Mouse (Mus musculus) neural tube, embryonic 11.5 days (tissue): ENCODE results near the gene Vmn2r23. TPM values are rescaled to one million over a fixed set of nuclear protein-coding genes. Genes with fewer than 3 reads are reported as not detected.
"Not testable (repeated sequence)": the region's sequence is repeated elsewhere in the genome, so short reads cannot be mapped to it uniquely, and the experiment has no call there.

ENCODE experiments used
- ATAC-seq: fragments of 200-750 bp; cut with Nextera tagmentation; 2 replicates; pipeline ENCODE4 v1.8.0; 2017; ENCODE audit warnings: moderate number of reproducible peaks, mild to moderate bottlenecking, moderate TSS enrichment, moderate library complexity; ENCODE audit not compliant: insufficient read depth, low FRiP score, low TSS enrichment
- DNase-seq: peaks from one replicate; pipeline ENCODE4 v3.0.0-alpha.2; 2015; ENCODE audit warnings: low spot score
- H3K27ac ChIP-seq: fragments of 300-500 bp; sonication (generic); 2 replicates; pipeline ENCODE4 v1.5.1; 2014; ENCODE audit warnings: low read depth, mild to moderate bottlenecking, low read length
- H3K27me3 ChIP-seq: fragments of 300-500 bp; sonication (generic); 2 replicates; pipeline ENCODE4 v1.6.1; 2014; ENCODE audit warnings: mild to moderate bottlenecking, low read length, mixed read lengths; ENCODE audit not compliant: control insufficient read depth, insufficient read depth
- H3K36me3 ChIP-seq: fragments of 300-500 bp; sonication (generic); 2 replicates; pipeline ENCODE4 v1.6.1; 2014; ENCODE audit warnings: mild to moderate bottlenecking, low read length, moderate library complexity, mixed read lengths; ENCODE audit not compliant: control insufficient read depth, insufficient read depth
- H3K4me1 ChIP-seq: fragments of 300-500 bp; sonication (generic); 2 replicates; pipeline ENCODE4 v1.6.1; 2014; ENCODE audit warnings: low read length, mixed read lengths; ENCODE audit not compliant: control insufficient read depth, insufficient read depth
- H3K4me2 ChIP-seq: fragments of 300-500 bp; sonication (generic); 2 replicates; pipeline ENCODE4 v1.6.1; 2014; ENCODE audit warnings: low read depth, mild to moderate bottlenecking, moderate library complexity
- H3K4me3 ChIP-seq: fragments of 300-500 bp; sonication (generic); 2 replicates; pipeline ENCODE4 v1.5.1; 2014; ENCODE audit warnings: low read depth, low read length
- H3K9ac ChIP-seq: fragments of 300-500 bp; sonication (generic); 2 replicates; pipeline ENCODE4 v1.6.1; 2014; ENCODE audit warnings: mild to moderate bottlenecking, low read length
- H3K9me3 ChIP-seq: fragments of 300-500 bp; sonication (generic); 2 replicates; pipeline ENCODE4 v1.6.1; 2016; ENCODE audit warnings: low read length; ENCODE audit not compliant: control insufficient read depth
- WGBS: fragments of 180-500 bp; shearing (Covaris S2); extraction: QIAGEN DNeasy Blood & Tissue Kit; methylation state at CpG from one replicate; pipeline ENCODE4 v1.1.7; 2014; 5-methylcytosine and 5-hydroxymethylcytosine counted together
- polyA plus RNA-seq: library from polyadenylated mRNA; unstranded; fragments of >200 nt; fragmentation: Nextera tagmentation; extraction: Ambion mirVana; gene quantifications from 2 replicates; pipeline ENCODE4 v1.2.1, GENCODE M21; 2014

Vmn2r23 gene
- polyA plus RNA-seq: not detected in 2 replicates

DNA sequence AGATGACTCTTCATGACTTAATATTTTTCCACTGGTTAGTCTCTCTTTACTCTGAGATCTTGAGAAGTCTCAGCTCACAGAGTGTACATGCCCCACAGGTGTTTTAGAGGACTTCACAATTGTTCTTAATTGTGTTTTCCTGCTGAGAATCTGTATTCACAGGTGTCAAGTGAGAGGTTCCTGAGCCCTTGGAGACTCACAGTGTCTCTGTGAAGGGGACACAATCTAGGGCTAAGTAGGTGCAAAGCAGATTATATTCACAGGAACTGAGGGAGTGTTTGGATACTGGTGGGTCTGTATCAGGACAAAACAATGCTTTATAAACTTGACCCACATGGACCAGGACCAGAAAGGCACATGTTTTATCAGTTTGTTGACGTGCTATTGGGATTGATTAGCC, at the start of gene Vmn2r23:
Vmn2r23 (plus strand) TSS at position 301 of the 400 bp plus-strand sequence.
- WGBS: 97% methylated on average over 1 of the region's 1 CpGs
- H3K9ac ChIP-seq: no peak within 1 kb of the TSS
- no peaks in the 10 kb centered on the region for H3K27me3 ChIP-seq
- ATAC-seq (no peak), DNase-seq (no peak)
- H3K4me1 ChIP-seq: no peaks in the 10 kb centered on the region
- H3K4me2 ChIP-seq: no peak within 1 kb of the TSS
- H3K27ac ChIP-seq: no peak within 1 kb of the TSS
- H3K9me3 ChIP-seq: no peaks in the 10 kb centered on the region
- no peak within 1 kb of the TSS for H3K4me3 ChIP-seq
- no peaks in the 10 kb centered on the region for H3K36me3 ChIP-seq

DNA sequence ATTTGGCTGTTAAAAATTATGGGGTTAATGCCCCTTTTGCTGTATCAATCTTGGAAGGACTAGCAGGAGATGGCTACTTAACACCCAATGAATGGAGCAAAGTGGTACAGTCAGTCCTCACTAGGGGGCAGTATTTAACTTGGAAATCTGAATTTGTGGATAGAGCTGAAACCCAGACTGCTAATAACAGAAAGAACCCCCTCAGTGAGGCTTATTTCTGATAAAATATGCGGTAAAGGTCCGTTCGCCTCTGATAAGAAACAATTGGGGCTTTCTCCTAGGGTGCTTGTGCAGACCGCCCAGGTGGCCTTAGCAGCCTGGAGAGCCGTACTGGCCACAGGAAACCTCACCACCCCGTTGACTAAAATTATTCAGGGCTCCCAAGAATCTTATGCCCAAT, 45.4 kb upstream of the Vmn2r23 start:
- Histone ChIP-seq H3K4me1 (no peaks in the 10 kb centered on the region), H3K36me3 (no peaks in the 10 kb centered on the region), H3K4me2 (no peak overlapping the region), H3K27ac (no peak overlapping the region), H3K9me3 (no peaks in the 10 kb centered on the region), H3K4me3 (no peak overlapping the region), H3K27me3 (no peaks in the 10 kb centered on the region), H3K9ac (no peak overlapping the region)
- DNase-seq (no peak), ATAC-seq (no peak)
- 64% methylated on average over 6 of the region's 6 CpGs for WGBS

DNA sequence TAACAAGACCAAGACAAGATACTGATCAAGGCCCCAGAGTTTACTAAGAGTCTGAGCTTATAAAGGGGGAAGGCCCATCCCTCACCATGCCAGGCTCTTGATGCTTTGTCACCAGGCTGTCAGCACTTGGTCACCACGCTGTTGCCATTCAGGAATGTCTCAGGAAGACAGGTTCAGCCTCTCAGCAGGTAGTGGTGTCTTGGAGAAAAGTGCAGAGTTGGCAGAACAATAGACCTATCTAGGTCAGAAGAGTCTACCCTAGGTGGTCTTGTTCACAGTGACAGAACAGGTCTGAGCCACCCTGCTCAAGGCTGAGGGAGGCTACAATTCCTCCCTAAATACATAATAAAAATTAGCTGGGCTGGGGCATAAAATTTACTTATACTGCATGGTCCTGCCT, 5.8 kb upstream of the Vmn2r23 start:
- WGBS: 32% methylated on average over 1 of the region's 1 CpGs
- peak; percentile 16; the same call in 1 of the 2 replicates for ATAC-seq
- H3K9me3 ChIP-seq, H3K4me2 ChIP-seq, H3K36me3 ChIP-seq, H3K27ac ChIP-seq, H3K27me3 ChIP-seq, H3K4me3 ChIP-seq, DNase-seq, H3K9ac ChIP-seq, H3K4me1 ChIP-seq: not testable (repeated sequence)

DNA sequence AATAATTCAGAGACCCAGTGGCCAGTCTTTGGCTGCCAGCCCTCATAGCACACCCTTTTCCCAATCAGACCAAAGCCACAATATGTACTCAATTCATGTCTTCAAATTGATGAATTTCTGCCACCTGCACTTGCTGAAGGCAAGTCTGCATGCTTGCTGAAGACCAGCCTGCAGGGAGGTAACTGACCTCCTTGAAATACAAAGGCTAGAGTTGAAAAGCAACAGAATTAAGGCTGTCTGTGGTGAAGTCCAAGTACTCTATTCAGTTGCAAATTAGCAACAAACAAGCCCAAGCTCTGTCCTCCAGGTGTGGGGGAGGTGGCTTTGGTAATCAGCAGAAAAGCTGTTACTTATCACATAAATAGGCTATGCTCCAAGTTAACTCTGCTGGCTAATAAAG, 5.3 kb upstream of the Vmn2r23 start:
- Histone ChIP-seq H3K4me2 (no peak overlapping the region), H3K4me1 (no peaks in the 10 kb centered on the region), H3K9me3 (no peaks in the 10 kb centered on the region), H3K4me3 (no peak overlapping the region), H3K36me3 (no peaks in the 10 kb centered on the region), H3K27me3 (no peaks in the 10 kb centered on the region), H3K27ac (no peak overlapping the region), H3K9ac (no peak overlapping the region)
- DNase-seq (no peak), ATAC-seq (peak; percentile 62)

DNA sequence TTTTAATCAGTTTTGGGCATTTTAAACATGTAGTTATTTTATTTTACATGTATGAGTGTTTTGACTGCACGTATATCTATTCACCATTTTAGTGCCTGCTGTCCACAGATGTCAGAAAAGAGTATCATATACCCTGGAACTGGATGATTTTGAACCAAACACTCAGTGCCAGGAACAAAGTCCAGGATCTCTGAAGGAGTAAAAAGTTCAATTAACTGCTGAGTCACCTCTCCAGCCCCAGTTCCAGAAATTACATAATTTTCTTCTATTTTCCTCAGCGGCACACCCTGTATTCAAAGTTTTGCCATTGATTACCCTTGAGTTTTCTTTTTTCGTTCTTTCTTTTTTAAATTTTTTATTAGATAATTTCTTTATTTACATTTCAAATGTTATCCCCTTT, 67.6 kb downstream of the Vmn2r23 start:
- no peak for DNase-seq
- no peak overlapping the region for H3K27ac ChIP-seq
- no peaks in the 10 kb centered on the region for H3K4me1 ChIP-seq
- H3K9ac ChIP-seq: no peak overlapping the region
- no peaks in the 10 kb centered on the region for H3K36me3 ChIP-seq
- H3K27me3 ChIP-seq: no peaks in the 10 kb centered on the region
- 92% methylated on average over 3 of the region's 3 CpGs for WGBS
- no peak overlapping the region for H3K4me3 ChIP-seq
- no peaks in the 10 kb centered on the region for H3K9me3 ChIP-seq
- no peak overlapping the region for H3K4me2 ChIP-seq
- ATAC-seq: no peak

DNA sequence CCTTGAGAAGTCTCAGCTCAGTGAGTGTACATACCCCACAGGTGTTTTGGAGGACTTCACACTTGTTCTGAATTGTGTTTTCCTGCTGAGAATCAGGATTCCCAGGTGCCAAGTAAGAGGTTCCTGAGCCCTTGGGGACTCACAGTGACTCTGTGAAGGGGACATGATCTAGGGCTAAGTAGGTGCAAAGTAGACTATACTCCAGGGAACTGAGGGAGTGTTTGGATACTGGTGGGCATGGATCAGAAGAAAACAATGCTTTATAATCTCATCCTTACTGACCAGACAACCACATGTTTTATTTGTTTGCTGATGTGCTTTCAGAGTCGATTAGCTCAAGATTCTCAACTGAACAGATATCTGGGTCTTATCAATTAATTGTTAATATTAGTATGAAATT, 76.1 kb downstream of the Vmn2r23 start, which contains the start of gene Vmn2r24:
Vmn2r24 (plus strand) TSS at position 301 of the 400 bp plus-strand sequence.
- Histone ChIP-seq H3K9me3 (no peaks in the 10 kb centered on the region), H3K27me3 (no peaks in the 10 kb centered on the region), H3K36me3 (no peaks in the 10 kb centered on the region), H3K4me3 (no peak within 1 kb of the TSS), H3K27ac (no peak within 1 kb of the TSS), H3K9ac (no peak within 1 kb of the TSS), H3K4me2 (no peak within 1 kb of the TSS), H3K4me1 (no peaks in the 10 kb centered on the region)
- DNase-seq (no peak), ATAC-seq (no peak)
- WGBS: 75% methylated on average over 1 of the region's 1 CpGs

DNA sequence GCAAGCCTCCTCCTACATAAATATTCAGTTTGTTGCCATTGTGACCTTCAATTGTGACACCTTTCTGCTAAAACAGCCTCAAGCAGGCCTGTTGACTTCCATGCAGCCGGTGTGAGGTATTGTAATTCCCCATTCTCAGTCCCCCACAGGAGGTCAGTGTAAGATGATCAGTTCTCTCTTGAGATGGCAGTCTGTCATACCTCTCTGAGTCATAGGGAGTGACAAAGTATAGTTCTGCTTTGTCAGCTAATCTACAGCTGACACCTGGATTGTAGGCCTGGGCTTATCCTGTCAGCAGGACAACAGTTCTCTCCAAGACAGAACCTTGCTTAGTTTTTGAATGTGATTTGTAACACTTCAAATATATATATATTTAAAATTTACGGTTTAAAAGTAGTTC, 82.4 kb downstream of the Vmn2r23 start:
- 62% methylated on average over 2 of the region's 2 CpGs for WGBS
- ATAC-seq (no peak), DNase-seq (no peak)
- Histone ChIP-seq H3K27ac (no peak overlapping the region), H3K4me2 (no peak overlapping the region), H3K9me3 (no peaks in the 10 kb centered on the region), H3K9ac (no peak overlapping the region), H3K27me3 (no peaks in the 10 kb centered on the region), H3K36me3 (no peaks in the 10 kb centered on the region), H3K4me1 (no peaks in the 10 kb centered on the region), H3K4me3 (no peak overlapping the region)

DNA sequence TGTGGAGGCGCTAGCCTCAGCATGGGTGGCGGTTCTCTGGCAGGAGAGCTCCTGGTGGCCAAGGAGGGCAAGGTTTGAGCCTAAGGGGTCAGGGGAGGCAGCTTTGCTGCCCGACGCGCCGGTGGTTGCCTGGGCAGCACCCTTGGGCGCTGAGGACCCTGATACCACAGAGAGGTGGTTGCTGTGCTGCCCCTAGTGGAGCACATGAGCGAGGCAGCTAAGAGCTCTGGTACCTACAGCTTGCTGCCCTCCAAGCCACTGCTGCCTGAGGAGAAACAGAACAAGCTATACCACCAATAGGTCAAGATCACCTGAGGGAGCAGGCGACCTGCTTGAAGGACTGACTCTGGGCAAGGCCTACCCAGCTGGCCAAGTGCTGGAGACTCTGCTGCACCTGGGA, 91.3 kb downstream of the Vmn2r23 start:
- Histone ChIP-seq H3K9me3 (no peaks in the 10 kb centered on the region), H3K36me3 (no peaks in the 10 kb centered on the region), H3K4me3 (no peak overlapping the region), H3K9ac (no peak overlapping the region), H3K27me3 (no peaks in the 10 kb centered on the region), H3K4me1 (no peaks in the 10 kb centered on the region), H3K4me2 (no peak overlapping the region), H3K27ac (no peak overlapping the region)
- DNase-seq: no peak
- 44% methylated on average over 9 of the region's 9 CpGs for WGBS
- ATAC-seq: no peak
